Mouse (Mus musculus) forebrain, embryonic 11.5 days (tissue): Measurements from ENCODE around the gene Tfr2. TPM values are rescaled to one million over a fixed set of nuclear protein-coding genes. Genes with fewer than 3 reads are reported as not detected.

Experiments used
- ATAC-seq: fragments of 200-750 bp; cut with Nextera tagmentation; replicated peaks from 2 replicates; pipeline ENCODE4 v1.8.0; 2017; ENCODE audit warnings: moderate TSS enrichment; ENCODE audit not compliant: low FRiP score
- DNase-seq: peaks from one replicate; pipeline ENCODE4 v3.0.0-alpha.2; 2017; ENCODE audit warnings: low spot score
- H3K27ac ChIP-seq: fragments of 300-500 bp; sonication (generic); 2 replicates; pipeline ENCODE4 v1.5.1; 2014; ENCODE audit warnings: low read depth, low read length
- H3K27me3 ChIP-seq: fragments of 300-500 bp; sonication (generic); 2 replicates; pipeline ENCODE4 v1.6.1; 2014; ENCODE audit warnings: mild to moderate bottlenecking, low read length, mixed read lengths; ENCODE audit not compliant: control insufficient read depth, insufficient read depth
- H3K36me3 ChIP-seq: fragments of 300-500 bp; sonication (generic); 2 replicates; pipeline ENCODE4 v1.6.1; 2014; ENCODE audit warnings: mild to moderate bottlenecking, low read length, moderate library complexity, mixed read lengths; ENCODE audit not compliant: control insufficient read depth, insufficient read depth
- H3K4me1 ChIP-seq: fragments of 300-500 bp; sonication (generic); replicated peaks from 2 replicates; pipeline ENCODE4 v1.6.1; 2014; ENCODE audit warnings: low read length, mixed read lengths; ENCODE audit not compliant: control insufficient read depth, insufficient read depth
- H3K4me2 ChIP-seq: fragments of 300-500 bp; sonication (generic); 2 replicates; pipeline ENCODE4 v1.6.1; 2014; ENCODE audit warnings: low read depth, mild to moderate bottlenecking, low read length, moderate library complexity, mixed read lengths; ENCODE audit not compliant: severe bottlenecking
- H3K4me3 ChIP-seq: fragments of 300-500 bp; sonication (generic); 2 replicates; pipeline ENCODE4 v1.5.1; 2014; ENCODE audit warnings: low read depth, low read length
- H3K9ac ChIP-seq: fragments of 300-500 bp; sonication (generic); 2 replicates; pipeline ENCODE4 v1.6.1; 2014; ENCODE audit warnings: low read length
- H3K9me3 ChIP-seq: fragments of 300-500 bp; sonication (generic); 2 replicates; pipeline ENCODE4 v1.6.1; 2016; ENCODE audit warnings: low read length, mixed read lengths; ENCODE audit not compliant: control insufficient read depth
- WGBS: fragments of 180-500 bp; shearing (Covaris S2); extraction: QIAGEN DNeasy Blood & Tissue Kit; methylation state at CpG from one replicate; pipeline ENCODE4 v1.1.7; 2014; 5-methylcytosine and 5-hydroxymethylcytosine counted together
- polyA plus RNA-seq: library from polyadenylated mRNA; unstranded; fragments of >200 nt; fragmentation: Nextera tagmentation; extraction: Ambion mirVana; gene quantifications from 2 replicates; pipeline ENCODE4 v1.2.1, GENCODE M21; 2014

Tfr2 gene
- 1.2 and 2.1 TPM in 2 replicates for polyA plus RNA-seq

GRCm38 (mm10) chr5:137569665-137570064, at the start of gene Tfr2:
TSS of gene Tfr2 (plus strand) at chr5:137569840.
- Histone ChIP-seq H3K4me2 (no peak within 1 kb of the TSS), H3K27me3 (no peaks in the 10 kb centered on the region), H3K36me3 (no peaks in the 10 kb centered on the region), H3K9ac (no peak within 1 kb of the TSS), H3K4me1 (no peaks in the 10 kb centered on the region; the same call in 1 of the 2 replicates), H3K27ac (no peak within 1 kb of the TSS), H3K9me3 (no peaks in the 10 kb centered on the region), H3K4me3 (no peak within 1 kb of the TSS)
- peak; percentile 59 for DNase-seq
- no peak for ATAC-seq
- WGBS, result 34% methylated on average over 9 of the region's 9 CpGs

DNA sequence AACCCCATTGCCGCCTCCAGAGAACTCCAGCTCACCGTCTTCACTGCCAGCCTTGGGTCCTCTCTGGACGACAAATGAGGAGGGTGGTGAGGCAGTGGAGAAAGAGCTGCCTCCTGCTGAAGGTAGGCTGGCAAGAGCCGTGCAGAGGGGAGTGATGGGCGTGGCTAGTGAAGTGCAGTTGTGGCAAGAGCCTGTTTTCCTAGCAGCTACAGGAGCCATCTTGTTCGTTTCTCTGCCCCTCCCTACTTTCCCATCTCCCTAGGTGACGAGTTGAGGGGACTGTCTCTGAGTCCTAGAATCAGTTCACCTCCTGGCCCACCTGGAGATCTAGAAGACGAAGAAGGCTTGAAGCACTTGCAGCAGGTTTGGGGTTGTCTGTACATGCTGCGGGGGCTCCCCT, 47.8 kb upstream of the Tfr2 start:
- Histone ChIP-seq H3K9ac (no peak overlapping the region), H3K27me3 (no peaks in the 10 kb centered on the region), H3K27ac (no peak overlapping the region), H3K9me3 (no peaks in the 10 kb centered on the region), H3K4me3 (no peak overlapping the region), H3K36me3 (peaks cover 29% of the 10 kb centered on the region), H3K4me1 (peaks cover 4% of the 10 kb centered on the region), H3K4me2 (no peak overlapping the region)
- 79% methylated on average over 9 of the region's 9 CpGs for WGBS
- ATAC-seq, result no peak
- DNase-seq, result no peak

DNA sequence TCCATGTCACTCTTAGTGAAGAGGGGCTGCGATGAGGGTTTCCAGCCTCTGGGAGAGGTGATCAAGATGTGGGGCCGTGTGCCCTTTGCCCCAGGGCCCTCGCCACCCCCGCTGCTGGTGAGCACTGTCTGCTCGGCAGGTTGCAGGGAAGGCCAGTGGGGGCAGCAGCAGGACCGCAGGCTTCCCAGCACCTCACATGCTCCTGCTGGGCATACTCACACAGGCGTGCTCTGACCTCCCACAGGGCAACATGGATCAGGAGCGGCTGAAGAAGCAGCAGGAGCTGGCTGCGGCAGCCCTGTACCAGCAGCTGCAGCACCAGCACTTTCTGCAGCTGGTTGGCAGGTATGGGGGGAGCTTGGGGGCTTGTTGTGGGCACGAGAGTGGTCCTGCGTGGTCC, 46.9 kb upstream of the Tfr2 start:
- 87% methylated on average over 11 of the region's 11 CpGs for WGBS
- Histone ChIP-seq H3K9me3 (no peaks in the 10 kb centered on the region), H3K27ac (no peak overlapping the region), H3K4me2 (no peak overlapping the region), H3K27me3 (no peaks in the 10 kb centered on the region), H3K9ac (no peak overlapping the region), H3K4me1 (peaks cover 4% of the 10 kb centered on the region), H3K36me3 (peaks cover 29% of the 10 kb centered on the region), H3K4me3 (no peak overlapping the region)
- ATAC-seq (no peak), DNase-seq (peak; percentile 53)

GRCm38 (mm10) chr5:137523396-137524250, 46.0 kb upstream of the Tfr2 start:
- no peak overlapping the region for H3K27ac ChIP-seq
- H3K4me2 ChIP-seq, result no peak overlapping the region
- no peaks in the 10 kb centered on the region for H3K27me3 ChIP-seq
- 85% methylated on average over 25 of the region's 25 CpGs for WGBS
- H3K9ac ChIP-seq, result no peak overlapping the region
- H3K4me1 ChIP-seq, result peaks cover 4% of the 10 kb centered on the region
- ATAC-seq, result no peak
- no peak overlapping the region for H3K4me3 ChIP-seq
- DNase-seq, result peak; percentile 52
- H3K9me3 ChIP-seq, result no peaks in the 10 kb centered on the region
- H3K36me3 ChIP-seq, result peaks cover 34% of the 10 kb centered on the region

- no peak overlapping the region for H3K27ac ChIP-seq
- ATAC-seq (no peak), DNase-seq (no peak)
- WGBS, result 91% methylated on average over 8 of the region's 8 CpGs
- no peak overlapping the region for H3K4me3 ChIP-seq
- H3K4me2 ChIP-seq, result no peak overlapping the region
- no peaks in the 10 kb centered on the region for H3K27me3 ChIP-seq
- H3K4me1 ChIP-seq, result peaks cover 4% of the 10 kb centered on the region
- H3K36me3 ChIP-seq, result peaks cover 38% of the 10 kb centered on the region
- no peaks in the 10 kb centered on the region for H3K9me3 ChIP-seq
- no peak overlapping the region for H3K9ac ChIP-seq
Observed at GRCm38 (mm10) chr5:137524251-137524515, 45.5 kb upstream of the Tfr2 start.

DNA sequence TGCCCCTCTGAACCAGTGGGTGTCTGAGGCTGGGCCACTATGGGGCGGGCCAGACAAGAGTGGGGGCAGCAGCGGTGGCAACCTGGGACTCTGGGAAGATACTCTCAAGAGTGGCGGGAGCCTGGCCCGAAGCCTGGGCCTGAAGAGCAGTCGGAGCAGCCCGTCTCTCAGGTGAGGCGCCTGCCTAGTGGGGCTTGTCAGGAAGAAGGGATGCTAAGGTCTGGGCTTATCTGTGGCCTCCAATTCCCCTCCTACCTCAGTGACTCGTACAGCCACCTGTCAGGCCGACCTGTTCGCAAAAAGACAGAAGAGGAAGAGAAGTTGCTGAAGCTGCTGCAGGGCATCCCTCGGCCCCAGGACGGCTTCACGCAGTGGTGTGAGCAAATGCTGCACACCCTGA, 45.0 kb upstream of the Tfr2 start:
- H3K9me3 ChIP-seq, result no peaks in the 10 kb centered on the region
- H3K36me3 ChIP-seq, result peaks cover 36% of the 10 kb centered on the region
- no peak overlapping the region for H3K27ac ChIP-seq
- H3K4me3 ChIP-seq, result no peak overlapping the region
- H3K9ac ChIP-seq, result no peak overlapping the region
- 92% methylated on average over 13 of the region's 13 CpGs for WGBS
- no peaks in the 10 kb centered on the region for H3K27me3 ChIP-seq
- DNase-seq (no peak), ATAC-seq (no peak)
- H3K4me1 ChIP-seq, result peaks cover 4% of the 10 kb centered on the region
- no peak overlapping the region for H3K4me2 ChIP-seq

DNA sequence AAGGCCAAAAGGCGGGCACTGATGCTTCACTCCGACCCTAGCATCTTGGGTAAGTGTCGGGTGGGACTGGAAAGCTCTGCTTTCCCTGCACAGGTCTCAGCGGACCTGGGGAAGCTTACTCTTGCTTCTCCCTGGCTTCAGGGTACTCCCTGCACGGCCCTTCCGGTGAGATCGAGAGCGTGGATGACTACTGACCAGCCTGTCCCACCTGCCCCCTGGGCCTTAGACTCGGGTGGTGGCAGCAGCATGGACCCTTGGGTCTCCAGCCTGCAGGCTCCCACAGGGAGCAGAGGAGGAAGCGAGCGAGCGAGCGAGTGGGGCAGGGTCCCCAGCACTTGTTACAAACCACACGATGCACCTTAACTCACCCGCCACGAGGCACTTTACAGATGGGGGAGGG, 44.1 kb upstream of the Tfr2 start:
- Histone ChIP-seq H3K27me3 (no peaks in the 10 kb centered on the region), H3K27ac (no peak overlapping the region), H3K36me3 (peaks cover 35% of the 10 kb centered on the region), H3K4me3 (no peak overlapping the region), H3K9ac (no peak overlapping the region), H3K9me3 (no peaks in the 10 kb centered on the region), H3K4me1 (peaks cover 10% of the 10 kb centered on the region), H3K4me2 (no peak overlapping the region)
- ATAC-seq (no peak), DNase-seq (no peak)
- 75% methylated on average over 16 of the region's 16 CpGs for WGBS

DNA sequence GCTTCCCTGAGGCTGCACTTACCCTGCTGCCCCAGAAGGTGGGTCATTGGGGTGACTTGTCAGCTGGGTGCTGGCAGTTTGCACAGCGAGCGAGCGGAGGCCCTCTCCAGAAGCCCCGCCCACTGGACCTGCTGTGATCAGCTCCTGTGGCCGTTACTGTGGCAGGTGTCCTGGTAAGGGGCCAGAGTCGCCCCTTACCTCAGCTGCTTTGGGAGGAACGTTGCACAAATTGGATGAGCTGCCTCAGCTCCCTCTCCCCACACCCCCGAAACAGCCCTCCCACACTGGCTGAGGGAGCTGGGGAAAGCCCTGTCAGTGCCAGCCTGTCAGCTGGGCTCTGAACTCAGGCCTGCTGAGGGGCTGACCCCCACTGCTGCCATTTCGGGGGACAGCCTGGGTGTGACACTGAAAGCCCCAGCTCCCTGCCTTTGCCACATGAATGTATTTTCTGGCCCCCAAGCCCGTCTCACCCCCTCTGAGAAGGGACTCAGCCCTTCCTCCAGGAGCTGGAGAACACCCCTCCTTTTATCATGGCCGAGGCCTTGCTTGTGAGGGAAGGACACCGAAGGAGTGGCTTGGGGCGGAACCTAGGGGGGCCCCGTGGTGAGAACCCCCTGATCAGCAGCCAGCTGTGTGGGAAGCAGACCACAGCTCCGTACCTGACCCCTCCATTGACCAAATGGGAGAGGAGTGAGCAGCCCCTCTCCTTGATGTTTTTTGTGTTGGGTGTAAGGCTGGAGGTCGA, 43.3 kb upstream of the Tfr2 start:
- H3K36me3 ChIP-seq, result peaks cover 32% of the 10 kb centered on the region
- no peak overlapping the region for H3K4me2 ChIP-seq
- peak overlapping the region; percentile 9 for H3K27ac ChIP-seq
- H3K9me3 ChIP-seq, result no peaks in the 10 kb centered on the region
- no peak for ATAC-seq
- no peaks in the 10 kb centered on the region for H3K27me3 ChIP-seq
- H3K4me1 ChIP-seq, result peaks cover 12% of the 10 kb centered on the region
- no peak overlapping the region for H3K4me3 ChIP-seq
- H3K9ac ChIP-seq, result peak overlapping the region; percentile 20; the same call in 1 of the 2 replicates
- peak; percentile 62 for DNase-seq
- 45% methylated on average over 16 of the region's 16 CpGs for WGBS
